Mouse (Mus musculus) CD4-positive, CD25-positive, alpha-beta regulatory T cell, adult 2 months (primary cell): Measurements from ENCODE around the gene Cep131.

Experiments
- DNase-seq: peaks from one replicate; pipeline ENCODE4 v3.0.0-alpha.2; 2012; ENCODE audit warnings: low read depth, low spot score

The Cep131 gene

GRCm38 (mm10) chr11:120098588-120099511, 12.2 kb upstream of the Cep131 start, which contains the start of the genes Tepsin and Ndufaf8:
Tepsin (minus strand) TSS chr11:120098731.
Ndufaf8 (plus strand) TSS chr11:120098928.
- DNase-seq, result peak; percentile 98

DNA sequence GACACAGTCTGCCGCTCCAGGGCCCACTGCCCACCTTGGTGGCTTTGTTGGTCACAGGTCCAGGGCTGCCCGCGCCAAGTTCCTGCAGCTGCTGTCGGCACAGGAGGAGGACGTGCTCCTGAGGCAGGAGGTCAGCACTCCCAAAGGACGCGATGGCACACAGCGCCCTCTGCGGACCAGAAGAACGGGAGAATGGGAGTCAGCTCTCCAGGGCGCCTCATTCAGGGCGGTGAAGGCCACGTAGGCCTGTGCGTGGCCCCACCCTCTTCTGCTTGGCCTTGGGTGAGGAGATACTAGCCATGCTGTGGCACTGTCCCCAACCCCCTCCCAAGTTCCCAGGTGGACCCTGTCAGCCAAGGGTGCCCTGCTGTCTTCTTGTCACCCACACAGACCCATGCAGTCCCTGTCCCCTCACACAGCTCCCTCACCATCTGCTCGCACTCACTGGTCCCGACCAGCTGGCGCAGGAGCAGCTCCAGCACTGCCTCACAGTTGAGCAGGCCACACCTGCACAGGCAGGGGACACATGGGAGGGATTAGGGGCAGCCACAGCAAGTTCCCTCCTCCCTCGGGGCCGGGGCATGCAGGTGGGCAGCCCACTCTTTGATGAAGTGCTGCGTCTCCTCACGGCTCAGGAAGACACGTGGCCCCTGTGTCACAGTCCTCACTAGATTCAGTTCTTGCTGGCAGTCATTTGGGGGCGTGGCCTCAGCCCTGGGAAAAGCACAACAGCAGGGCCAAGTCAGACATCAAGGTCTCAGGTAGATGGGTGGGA, 6.4 kb upstream of the Cep131 start:
- no peak for DNase-seq

- no peak for DNase-seq
Observed at GRCm38 (mm10) chr11:120090661-120091060, 4.0 kb upstream of the Cep131 start.

- peak; percentile 52 for DNase-seq
Observed at GRCm38 (mm10) chr11:120085891-120086627, 568 bp downstream of the Cep131 start.

- DNase-seq, result no peak
Observed at GRCm38 (mm10) chr11:120080282-120080681, 6.3 kb downstream of the Cep131 start.

DNA sequence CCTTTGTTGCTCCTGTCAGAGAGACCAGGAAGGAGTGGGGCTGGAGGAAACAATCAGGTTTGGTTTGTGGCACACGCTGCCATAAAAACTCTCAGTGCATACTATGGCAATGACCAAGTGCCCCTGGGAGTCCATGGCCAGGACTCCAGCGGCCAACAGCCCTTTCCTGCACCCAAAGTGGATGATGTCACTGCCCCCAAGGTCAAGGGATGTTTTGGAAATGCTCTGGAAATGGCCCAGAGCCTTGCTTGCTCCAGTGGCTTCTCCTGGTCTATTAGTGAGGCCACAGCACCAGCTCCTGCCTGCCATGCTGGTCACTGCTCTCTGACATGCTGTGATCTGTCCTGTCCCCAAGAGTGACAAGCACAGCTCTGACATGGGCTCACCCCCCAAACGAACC, 10.4 kb downstream of the Cep131 start:
- DNase-seq, result no peak

DNA sequence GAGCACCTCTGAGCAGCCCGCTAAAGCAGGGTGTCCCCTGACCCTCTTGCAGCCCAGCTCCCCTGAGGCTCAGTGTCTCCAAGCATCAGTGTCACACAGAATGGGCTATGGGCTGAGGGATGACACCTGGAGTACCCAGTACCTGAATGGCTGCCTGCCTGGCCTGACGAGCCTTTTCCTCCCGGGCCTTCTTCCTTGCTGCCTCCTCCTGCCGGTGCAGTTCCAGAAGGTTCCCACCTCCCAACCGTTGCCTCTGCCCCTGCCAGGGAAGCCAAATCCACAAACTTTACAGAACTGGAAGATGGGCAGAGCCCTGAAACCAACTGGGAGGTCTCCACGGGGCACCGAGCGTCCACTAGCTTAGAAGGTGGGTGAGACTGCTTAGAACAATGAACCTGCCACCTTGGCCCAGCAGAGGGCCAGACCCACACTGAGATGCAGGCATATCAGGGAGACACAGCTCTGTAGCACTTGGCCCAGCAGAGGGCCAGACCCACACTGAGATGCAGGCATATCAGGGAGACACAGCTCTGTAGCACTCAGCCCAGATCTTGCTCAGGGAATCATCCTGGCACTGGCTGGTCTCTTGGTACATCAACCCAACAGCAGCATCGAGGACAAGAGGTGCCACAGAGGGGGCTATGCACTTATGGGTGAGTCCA, 13.5 kb downstream of the Cep131 start:
- no peak for DNase-seq

DNA sequence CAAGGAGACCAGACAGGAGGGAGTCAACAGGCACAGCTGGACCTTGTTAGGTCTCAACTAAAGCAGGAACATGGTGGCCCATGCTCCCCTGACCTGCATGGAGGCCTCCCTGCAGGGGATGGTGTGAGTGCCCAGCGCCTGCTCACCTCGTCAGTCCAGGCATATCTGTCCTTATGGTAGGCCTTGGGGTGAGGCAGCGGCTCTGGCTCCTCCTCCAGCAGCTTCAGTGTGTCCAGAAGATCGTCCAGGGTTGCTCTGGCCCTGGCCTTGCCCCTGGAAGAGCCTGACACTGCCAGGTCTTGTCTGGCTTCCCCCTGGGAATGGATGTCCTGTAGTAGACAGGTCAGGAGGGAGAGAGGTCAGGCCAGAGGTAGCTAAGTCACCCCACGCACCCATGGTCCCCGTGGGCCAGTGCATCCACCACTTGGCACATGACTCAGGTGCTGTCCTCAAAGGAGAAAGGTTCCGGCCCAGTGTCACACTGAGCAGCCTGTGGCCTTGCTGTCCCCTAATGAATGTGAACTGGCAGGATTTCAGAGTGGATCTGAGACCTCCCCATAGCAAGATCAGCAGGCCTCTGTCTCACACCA, 14.8 kb downstream of the Cep131 start:
- no peak for DNase-seq

- no peak for DNase-seq
Observed at GRCm38 (mm10) chr11:120071065-120071464, 15.6 kb downstream of the Cep131 start.

- DNase-seq, result no peak
Observed at GRCm38 (mm10) chr11:120070286-120070930, 16.2 kb downstream of the Cep131 start.

- no peak for DNase-seq
Observed at GRCm38 (mm10) chr11:120069261-120069660, 17.4 kb downstream of the Cep131 start.

DNA sequence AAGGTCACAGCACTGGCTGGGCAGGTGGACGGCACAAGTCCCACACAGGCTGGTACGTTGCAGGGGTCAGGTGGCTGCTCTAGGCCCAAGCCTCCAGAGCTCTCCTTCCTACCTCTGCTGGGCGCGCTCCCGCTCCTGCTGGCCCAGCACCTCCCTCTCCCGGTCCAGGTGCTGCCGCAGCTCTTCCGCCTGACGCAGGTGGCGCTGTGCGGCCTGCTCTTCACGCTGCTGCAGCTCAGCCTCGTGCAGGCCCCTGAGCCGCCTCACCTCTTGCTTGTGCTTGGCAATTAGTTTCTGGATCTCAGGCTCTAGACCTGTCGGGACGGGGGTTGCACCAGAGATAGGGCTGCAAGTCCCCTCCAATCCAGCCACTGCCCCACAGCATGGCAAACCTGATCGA, 18.8 kb downstream of the Cep131 start:
- no peak for DNase-seq

- peak; percentile 57 for DNase-seq
Observed at GRCm38 (mm10) chr11:120065291-120065690, 21.3 kb downstream of the Cep131 start.

DNA sequence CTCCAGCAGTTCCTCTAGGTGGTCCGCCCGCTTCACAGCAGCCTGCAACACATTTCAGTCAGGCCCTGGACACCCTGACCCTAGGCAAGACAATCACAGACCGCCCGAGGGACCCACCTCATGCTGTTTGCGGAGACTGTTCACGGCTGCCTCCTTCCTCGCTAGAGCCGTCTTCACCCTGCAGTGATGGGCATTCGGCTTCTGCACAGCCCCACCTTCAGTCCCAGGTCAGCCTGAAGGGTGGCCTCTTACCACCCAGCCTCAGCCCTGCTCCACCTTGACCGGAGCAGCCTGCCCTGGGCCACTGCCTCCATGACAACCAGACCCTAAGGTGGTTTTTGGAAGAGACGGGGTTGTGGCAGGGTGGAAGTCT, 22.0 kb downstream of the Cep131 start:
- no peak for DNase-seq

- no peak for DNase-seq
Observed at GRCm38 (mm10) chr11:120064006-120064667, 22.5 kb downstream of the Cep131 start.

- no peak for DNase-seq
Observed at GRCm38 (mm10) chr11:120063326-120063725, 23.3 kb downstream of the Cep131 start.

GRCm38 (mm10) chr11:120060634-120061033, 26.0 kb downstream of the Cep131 start:
- no peak for DNase-seq

DNA sequence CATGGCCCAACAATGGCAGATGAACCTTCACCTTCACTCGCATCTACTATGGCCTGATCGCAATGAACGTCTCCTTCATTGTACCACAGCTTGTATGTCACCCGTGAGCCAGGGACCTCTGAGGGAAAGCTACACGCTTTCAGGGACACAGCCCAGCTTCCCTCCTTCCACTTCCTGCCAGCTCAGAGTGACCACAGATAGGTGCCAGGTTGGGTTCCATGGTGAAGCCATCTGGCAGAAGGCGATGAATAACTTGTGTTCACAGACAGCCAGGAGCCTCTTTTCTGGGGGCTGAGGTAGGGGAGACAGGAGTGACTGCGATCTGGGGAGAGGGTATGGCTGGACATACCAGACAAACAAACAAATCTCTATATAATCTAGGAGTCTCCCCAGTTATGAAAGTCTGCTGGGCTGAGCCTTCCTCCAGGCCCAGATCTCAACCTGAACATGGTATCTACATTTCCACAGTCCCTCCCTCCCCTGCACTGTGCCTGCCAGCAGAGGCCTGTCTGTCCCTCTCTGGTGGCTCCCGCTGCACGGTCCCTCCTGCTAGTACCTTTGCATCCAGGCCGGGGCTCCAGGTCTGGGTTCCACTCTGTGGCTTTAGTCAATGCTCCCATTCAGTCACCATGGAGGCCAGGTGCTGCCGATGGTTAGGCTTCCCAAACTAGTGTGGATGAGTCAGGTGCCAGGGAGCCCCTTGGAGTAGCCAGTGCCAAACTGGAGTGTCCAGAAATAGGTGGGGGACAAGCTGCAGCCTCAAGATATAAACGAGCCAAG, 30.5 kb downstream of the Cep131 start:
- DNase-seq, result no peak

DNA sequence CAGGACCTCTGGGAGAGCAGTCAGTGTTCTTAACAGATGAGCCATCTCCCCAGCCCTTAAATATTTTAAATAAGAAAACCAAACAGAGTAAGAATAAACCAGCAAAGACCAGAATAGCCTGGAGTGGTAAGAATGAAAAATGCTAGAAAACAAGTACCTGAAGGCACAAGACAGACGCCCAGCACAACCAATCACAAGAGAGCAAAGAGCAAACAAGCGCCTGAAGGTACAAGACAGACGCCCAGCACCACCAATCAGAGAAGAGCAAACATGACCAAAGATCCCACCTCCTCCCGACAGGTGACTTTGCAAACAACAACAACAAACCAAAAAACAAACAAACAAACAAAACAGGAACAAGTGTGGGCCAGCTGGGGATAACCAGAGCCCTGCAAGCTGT, 32.8 kb downstream of the Cep131 start:
- no peak for DNase-seq
